Mouse (Mus musculus) fat pad, adult 2 months (tissue): ENCODE measurements around the gene Usp7.

Experiments used
- DNase-seq: peaks from one replicate; pipeline ENCODE4 v3.0.0-alpha.2; 2011; ENCODE audit warnings: low read depth, low spot score; ENCODE audit errors: extremely low read depth

The Usp7 gene

GRCm38 (mm10) chr16:8728111-8728748 lies 63.9 kb downstream of the Usp7 start:
- DNase-seq, result no peak

GRCm38 (mm10) chr16:8725807-8726206 lies 66.3 kb downstream of the Usp7 start:
- DNase-seq, result no peak

GRCm38 (mm10) chr16:8724031-8724430 lies 68.1 kb downstream of the Usp7 start:
- DNase-seq, result no peak

- no peak for DNase-seq
Observed at GRCm38 (mm10) chr16:8720447-8720846, 71.7 kb downstream of the Usp7 start.

GRCm38 (mm10) chr16:8717744-8718143 lies 74.4 kb downstream of the Usp7 start:
- DNase-seq, result no peak

GRCm38 (mm10) chr16:8716300-8716699 lies 75.8 kb downstream of the Usp7 start:
- no peak for DNase-seq

GRCm38 (mm10) chr16:8715513-8716080 lies 76.5 kb downstream of the Usp7 start:
- DNase-seq, result no peak

GRCm38 (mm10) chr16:8714851-8715250 lies 77.3 kb downstream of the Usp7 start:
- no peak for DNase-seq

GRCm38 (mm10) chr16:8711998-8712397 lies 80.1 kb downstream of the Usp7 start:
- no peak for DNase-seq

- no peak for DNase-seq
Observed at GRCm38 (mm10) chr16:8700586-8700985, 91.5 kb downstream of the Usp7 start.

- no peak for DNase-seq
Observed at GRCm38 (mm10) chr16:8699556-8699955, 92.6 kb downstream of the Usp7 start.

- no peak for DNase-seq
Observed at GRCm38 (mm10) chr16:8691206-8691605, 100.9 kb downstream of the Usp7 start.

GRCm38 (mm10) chr16:8689979-8690656 lies 102.0 kb downstream of the Usp7 start:
- DNase-seq, result no peak

- DNase-seq, result no peak
Observed at GRCm38 (mm10) chr16:8687559-8688112, 104.5 kb downstream of the Usp7 start.

GRCm38 (mm10) chr16:8686871-8687535 lies 105.1 kb downstream of the Usp7 start:
- peak; percentile 57 for DNase-seq

GRCm38 (mm10) chr16:8686121-8686870 lies 105.8 kb downstream of the Usp7 start:
- no peak for DNase-seq

- peak; percentile 55 for DNase-seq
Observed at GRCm38 (mm10) chr16:8685087-8685486, 107.0 kb downstream of the Usp7 start.

GRCm38 (mm10) chr16:8680470-8680869 lies 111.6 kb downstream of the Usp7 start, which contains the start of gene Gm5767:
Gm5767 (plus strand) TSS chr16:8680770.
- no peak for DNase-seq

- DNase-seq, result peak; percentile 63
Observed at GRCm38 (mm10) chr16:8679780-8680179, 112.3 kb downstream of the Usp7 start.

- DNase-seq, result no peak
Observed at GRCm38 (mm10) chr16:8678676-8679075, 113.4 kb downstream of the Usp7 start.

- DNase-seq, result no peak
Observed at GRCm38 (mm10) chr16:8678035-8678434, 114.1 kb downstream of the Usp7 start.
